Mouse (Mus musculus) R1 (cell line): Measurements from ENCODE around the gene Tex14.
"Not testable (repeated sequence)": the region's sequence is repeated elsewhere in the genome, so short reads cannot be mapped to it uniquely, and the experiment has no call there.

Source experiments
- DNase-seq: peaks from one replicate; pipeline ENCODE4 v3.0.0-alpha.2; 2018; ENCODE audit warnings: low read depth, low spot score

The Tex14 gene

DNA sequence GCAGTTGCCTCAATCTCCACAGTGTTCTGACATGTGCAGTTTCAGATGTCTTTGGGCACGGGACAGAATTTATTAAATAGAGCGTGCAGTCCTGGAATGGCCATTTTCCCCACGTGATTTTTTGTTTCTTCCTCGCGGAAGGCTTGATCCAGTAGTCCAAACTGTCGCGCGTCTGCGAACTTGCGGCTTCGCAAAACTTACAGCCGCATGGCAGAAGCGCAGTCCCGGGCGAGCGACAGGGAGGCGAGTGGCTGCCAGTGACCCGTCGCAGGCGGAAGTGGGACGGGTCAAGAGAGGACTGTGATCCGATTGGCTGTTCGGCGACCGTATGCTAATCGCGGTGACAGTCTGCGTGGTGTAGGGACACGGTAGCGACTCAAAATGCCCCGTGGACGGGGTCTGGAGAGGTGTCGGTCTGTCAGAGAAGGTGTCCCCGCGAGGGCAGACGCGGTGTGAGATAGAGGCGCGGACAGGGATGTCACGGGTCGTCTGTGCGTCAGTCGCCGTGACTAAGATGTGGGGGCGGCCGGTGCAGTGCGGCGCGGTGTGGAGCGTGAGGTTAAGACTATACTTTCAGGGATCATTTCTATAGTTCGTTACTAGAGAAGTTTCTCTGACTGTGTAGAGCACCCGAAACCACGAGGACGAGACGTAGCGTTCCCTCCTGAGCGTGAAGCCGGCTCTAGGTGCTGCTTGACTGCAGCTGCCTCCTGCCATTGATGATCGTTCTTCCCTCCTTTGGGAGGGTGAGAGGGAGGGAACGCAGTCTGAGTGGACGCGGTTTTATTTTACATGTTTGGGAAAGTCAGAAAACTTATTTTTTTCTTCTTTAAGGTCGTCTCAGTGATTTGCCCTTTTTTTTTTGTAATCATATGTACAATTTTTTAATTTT, 66.2 kb downstream of the Tex14 start:
- peak; percentile 83 for DNase-seq

DNA sequence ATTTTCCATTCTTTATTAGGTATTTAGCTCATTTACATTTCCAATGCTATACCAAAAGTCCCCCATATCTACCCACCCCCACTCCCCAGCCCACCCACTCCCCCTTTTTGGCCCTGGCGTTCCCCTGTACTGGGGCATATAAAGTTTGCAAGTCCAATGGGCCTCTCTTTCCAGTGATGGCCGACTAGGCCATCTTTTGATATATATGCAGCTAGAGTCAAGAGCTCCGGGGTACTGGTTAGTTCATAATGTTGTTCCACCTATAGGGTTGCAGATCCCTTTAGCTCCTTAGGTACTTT, 66.8 kb downstream of the Tex14 start:
- not testable (repeated sequence) for DNase-seq

DNA sequence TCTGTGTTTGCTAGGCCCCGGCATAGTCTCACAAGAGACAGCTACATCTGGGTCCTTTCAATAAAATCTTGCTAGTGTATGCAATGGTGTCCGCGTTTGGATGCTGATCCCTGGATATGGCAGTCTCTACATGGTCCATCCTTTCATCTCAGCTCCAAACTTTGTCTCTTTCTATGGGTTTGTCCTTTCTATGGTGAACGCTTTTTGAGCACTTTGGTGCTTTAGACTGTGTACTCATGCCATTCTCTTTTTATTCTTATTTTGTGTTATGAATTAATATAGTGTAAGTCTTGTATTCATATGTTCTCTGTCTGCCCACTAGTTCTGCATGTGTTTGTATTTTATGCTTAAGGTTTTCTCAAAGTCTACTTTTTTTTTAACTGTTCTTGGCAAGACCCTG, 67.2 kb downstream of the Tex14 start:
- DNase-seq: not testable (repeated sequence)

DNA sequence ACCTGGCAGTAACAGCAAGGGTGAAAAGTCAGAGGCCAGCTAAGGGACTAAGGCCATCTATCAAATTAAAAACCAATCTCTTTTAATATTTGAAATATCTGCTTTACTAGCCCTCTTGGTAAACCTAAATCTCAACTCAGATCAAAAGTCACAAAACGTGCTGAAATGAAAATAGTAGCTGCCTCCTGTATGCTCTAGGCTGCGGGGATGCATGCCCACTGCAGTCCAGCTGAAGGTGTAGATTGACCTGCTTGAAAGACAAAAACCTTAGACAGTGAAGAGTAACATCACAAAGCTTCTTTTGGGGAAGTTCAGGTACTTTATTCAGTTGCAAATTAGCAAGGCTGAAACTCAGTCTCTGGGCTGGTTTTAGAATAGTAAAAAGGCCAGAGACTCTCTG, 74.3 kb downstream of the Tex14 start:
- DNase-seq: peak; percentile 54

DNA sequence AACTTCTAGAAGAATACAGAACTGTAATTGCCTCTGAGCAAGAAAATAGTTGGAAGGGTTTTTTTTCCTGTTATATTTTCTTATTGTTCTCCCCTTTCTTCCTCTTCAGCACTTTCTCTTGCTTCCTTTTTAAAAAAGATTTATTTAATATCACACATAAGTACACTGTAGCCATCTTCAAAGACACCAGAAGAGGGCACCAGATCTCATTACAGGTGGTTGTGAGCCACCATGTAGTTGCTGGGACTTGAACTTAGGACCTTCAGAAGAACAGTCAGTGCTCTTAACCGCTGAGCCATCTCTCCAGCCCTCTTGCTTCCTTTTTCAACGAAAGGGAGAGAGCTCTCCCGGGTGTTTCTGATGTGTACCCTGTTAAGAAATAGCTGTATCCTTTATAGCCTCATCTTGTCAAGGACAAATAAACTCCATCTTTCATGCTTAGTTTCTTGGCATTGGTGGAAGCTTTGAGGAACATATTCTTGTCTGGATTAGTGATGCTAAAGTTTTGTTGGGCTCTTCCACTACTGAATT, 79.0 kb downstream of the Tex14 start:
- peak; percentile 32 for DNase-seq

DNA sequence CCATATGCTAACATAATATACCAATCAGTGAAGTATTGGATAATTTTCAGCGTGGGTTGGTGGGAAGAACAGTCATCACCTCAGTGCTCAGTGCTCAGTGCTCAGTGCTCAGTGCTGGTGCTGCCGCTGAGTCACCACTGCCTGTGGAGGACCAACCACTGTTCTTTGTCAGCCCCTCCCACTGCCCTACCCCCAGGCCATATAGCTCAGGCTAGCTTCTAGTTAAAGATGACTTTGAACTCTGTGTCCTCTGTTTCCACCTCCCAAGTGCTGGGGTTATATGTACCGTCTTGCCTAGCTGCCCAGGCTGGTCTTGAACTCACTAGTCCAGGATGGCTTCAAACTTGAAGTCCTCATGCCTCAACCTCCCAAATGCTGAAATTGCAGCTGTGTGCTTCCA, 84.1 kb downstream of the Tex14 start:
- DNase-seq: no peak

DNA sequence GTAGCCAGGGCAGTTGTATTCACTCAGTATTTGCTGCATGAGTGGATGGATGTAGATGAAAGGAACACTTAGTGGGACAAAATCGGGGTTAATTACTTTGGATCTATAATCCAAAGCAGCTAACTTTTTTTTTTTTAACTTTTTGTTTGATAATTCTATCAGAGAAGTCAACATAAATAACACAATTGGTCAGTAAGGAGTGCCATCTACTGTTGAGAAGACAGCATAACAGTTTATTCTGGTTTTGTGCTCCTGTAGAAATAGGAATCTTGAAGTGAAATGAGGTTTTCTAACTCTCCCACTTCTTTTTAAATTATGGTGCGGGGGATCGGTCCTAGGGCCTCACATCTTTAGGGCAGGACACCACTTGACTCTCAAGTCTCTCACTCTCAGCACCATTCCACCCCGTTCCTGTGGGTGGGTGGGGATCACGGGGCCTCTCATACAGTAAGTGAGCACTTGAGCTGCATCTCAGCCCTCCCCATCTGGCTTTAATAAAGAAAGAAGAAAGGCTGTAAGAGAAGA, 99.9 kb downstream of the Tex14 start:
- no peak for DNase-seq

DNA sequence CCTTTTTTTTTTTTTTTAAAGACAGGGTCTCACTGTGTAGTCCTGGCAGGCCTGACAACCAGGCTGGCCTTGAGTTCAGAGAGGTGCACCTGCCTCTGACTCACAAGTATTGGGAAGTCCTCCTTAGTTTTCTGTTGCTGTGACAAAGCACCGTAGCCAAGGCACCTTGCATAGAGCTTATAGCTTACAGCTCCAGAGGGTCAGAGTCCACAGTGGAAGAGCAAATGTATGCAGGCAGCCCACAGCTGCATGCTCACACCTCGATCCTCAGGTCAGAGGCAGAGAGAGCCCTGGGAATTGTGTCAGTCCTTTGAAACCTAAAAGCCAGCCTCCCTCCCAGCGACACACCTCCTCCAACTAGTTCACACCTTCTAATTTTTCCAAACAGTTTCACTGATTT, 101.6 kb downstream of the Tex14 start:
- DNase-seq: no peak

DNA sequence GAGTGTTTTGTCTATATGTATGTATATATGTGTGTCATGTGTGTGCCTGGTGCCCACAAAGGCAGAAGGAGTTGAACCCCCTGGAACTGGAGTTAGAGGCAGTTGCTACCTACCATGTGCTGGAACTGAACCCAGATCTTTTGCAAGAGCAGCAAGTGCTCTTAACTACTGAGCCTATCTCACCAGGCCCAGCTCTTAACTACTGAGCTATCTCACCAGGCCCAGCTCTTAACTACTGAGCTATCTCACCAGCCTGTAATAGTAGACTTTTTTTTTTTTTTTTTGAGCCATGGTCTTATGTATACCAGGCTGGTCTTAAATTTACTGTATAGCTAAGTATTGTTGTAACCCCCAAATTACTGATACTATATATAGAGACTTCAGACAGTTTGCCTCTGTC, 102.2 kb downstream of the Tex14 start:
- DNase-seq: no peak

DNA sequence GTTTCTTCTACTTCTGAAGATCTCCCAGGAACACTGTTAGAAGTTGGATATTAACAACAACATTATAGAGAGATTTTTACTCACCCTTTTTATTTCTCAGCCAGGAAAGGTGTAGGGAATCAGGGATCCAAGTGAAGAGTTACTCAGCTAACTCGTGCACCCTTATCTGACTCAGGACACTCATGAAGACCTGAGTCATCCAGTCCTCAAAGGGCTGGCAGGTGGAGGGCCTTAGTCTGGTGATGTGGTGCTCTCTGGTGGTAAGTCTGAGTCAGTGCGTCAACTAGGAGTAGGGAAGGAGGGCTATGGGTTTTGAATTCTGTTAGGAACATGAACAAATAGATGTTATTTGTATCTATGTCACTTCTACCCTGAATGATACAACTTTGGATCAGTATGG, 114.4 kb downstream of the Tex14 start:
- peak; percentile 72 for DNase-seq

DNA sequence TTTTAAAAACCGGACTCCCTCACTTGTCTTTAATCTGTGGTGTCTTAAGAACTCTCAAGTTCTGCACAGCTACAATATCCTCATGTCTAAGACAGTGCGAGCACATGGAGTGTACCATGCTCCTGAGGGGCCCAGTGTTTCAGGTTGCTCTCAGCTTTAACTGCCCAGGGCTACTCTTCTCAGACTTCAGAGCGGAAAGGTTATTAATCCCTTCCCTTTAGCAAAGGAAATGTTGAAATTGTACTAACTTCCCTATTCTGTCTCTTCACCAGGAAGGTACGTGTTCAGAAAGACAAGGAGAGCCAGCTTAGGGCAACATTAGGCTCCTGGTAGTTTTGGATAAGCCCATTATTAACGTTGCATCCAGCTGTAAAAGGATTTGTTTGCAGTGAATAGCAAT, 118.6 kb downstream of the Tex14 start:
- DNase-seq: no peak

DNA sequence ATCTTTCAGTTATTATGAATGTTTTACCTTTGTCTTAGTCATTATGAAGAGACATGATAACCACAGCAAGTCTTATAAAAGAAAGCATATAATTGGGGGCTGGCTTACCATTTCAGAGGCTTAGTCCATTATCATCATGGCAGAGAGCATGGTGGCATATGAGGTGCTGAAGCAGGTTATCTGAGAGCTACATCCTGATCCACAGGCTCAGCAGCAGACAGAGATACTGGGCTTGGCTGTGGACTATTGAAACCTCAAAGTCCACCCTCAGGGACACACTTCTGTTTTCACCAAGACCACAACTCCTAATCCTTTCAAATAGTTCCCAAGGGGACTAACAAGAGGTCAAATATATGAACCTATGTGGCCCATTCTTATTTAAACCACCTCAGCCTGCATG, 119.1 kb downstream of the Tex14 start:
- no peak for DNase-seq

DNA sequence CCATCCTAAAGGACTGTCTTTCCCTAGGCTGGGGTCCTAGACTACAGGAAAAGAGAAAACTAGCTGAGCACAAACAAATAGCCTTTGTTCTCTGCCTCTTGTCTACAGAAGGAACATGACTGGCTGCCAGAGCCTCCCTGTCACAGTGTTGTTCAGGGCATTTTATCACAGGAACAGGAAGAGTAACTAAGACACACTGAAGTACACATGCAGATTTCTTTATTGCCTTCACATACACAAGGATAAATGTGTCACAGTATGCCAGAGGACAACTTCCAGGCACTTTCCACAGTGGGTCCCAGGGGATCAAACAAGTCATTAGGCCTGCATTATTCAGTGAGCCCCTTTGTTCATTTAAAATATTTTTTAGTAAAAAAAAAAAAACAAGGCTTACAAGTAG, 119.9 kb downstream of the Tex14 start:
- DNase-seq: no peak

DNA sequence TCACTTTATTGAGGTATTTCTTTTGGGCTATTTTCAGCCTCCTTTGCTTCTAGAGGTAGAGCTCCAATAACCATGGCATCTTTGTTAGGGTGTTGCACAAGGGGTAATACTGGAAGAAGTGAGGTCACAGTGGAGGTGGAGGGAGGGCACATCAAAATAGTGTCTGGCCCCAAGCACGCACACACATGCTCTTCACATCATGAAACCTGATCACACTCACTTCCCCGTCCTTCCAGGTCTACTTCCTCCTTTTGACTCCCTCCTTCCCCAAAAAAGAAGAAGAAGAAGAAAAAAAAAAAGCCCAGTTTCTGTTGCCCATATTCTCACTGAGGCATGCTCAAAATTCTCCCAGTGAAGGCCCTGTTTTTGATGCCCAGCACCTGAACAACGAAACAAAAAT, 122.5 kb downstream of the Tex14 start:
- DNase-seq: no peak

DNA sequence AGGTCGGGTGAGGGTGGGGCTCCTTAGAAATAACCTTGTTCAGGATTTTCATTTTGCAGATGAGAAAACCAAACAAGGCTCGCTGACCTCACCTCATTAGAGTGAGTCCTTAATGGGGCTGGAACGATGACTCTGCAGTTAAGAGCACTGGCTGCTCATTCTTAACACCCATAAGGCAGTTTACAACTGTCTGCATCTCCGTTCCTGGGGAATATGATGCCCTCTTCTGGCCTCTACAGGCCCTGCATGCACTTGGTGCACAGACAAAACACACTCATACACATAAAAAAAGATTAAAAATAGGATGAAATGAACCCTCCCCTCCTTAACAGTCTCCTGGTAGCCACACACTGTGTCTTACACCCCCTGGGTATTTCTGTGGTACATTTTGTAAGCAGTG, 123.1 kb downstream of the Tex14 start:
- peak; percentile 61 for DNase-seq

DNA sequence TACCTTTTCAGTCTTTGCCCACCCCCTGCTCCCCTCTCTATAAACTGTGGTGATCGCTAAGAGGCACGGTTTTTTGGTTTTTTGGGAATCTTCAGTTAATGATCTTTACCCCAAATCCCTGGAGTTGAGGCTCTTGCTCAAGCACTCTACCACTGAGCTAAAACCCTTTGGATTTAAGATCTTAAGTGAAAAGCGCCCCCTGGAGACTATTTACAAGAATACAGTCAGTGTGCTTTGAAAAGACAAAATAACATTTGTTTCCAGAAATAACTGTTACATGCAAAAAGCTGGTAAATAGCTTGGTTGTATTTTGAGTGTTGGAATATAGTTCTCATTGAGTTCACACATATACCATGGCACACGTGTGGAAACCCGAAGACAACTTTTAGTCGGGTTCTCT, 126.8 kb downstream of the Tex14 start:
- DNase-seq: peak; percentile 65

DNA sequence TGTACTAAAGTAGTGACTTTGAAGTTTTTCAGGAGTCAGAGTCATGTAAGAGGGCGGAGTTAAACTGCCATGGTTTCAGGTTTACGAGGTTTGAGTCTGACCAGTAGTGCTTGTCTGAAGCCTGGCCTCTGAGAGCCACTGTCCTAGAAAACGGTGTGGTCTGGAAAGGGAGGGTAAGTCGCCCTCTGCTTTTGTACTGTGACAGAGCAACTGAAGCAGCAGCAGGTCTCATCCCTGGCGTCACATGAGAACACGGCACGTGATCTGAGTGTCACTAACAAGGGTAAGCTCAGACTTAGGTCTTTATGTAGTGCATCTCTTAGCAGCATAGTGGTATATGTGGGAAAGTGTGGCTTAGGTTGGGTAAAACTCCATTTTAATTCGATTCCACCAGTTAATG, 137.4 kb downstream of the Tex14 start:
- DNase-seq: no peak

DNA sequence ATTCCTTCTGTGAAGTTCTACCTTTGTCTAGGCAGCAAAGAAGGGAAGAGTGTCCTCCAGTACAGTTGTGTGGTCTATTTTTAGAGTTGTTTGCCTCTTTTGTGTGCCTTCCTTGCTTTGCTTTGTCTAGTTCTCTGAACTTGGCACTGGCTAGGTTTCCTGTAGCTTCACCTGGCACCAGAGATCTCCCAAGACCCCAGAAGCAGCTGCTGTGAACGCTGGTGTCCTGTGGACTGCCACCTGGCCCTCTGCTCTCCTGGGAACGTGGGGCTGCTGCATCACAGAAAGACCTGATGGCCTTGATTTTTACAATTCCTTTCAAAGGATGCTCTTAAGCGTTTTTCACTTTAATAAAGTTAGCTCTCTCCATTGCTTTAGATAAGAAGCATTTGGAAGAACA, 138.0 kb downstream of the Tex14 start:
- DNase-seq: no peak

DNA sequence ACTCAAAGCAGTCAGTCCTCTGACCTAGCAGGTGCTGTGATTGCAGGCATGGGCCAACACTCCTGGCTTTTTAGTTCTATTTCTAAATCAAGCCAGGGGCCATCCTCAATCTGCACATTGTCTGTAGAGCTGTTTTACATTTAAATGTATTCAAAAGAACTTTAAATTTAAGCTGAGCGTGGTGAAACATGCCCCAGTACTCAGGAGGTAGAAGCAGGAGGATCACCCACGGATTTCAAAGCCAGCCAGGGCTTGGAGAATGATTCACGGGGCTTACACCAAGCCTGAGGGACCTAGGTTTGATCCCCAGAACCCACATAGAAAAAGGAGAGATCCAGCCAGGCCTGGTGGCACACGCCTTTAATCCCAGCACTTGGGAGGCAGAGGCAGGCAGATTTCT, 148.5 kb downstream of the Tex14 start:
- no peak for DNase-seq

DNA sequence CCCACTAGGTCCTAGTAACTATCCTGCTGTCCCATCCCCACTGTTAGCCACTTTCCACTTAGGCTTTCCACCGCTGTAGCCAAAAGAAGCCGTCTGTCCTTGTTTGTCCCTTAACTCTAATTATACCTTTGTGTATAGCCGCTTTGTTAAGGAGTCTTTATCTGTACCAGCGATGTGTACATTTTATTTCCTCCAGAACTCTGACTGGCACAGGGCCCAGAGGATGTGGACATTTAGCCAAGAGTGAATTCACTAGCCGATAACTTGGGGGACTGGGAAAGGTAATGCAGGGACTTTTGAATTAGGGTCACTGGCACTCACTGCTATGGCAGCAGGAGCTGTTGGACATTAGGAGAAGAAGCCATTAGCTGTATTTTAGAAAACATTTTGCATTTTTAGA, 149.5 kb downstream of the Tex14 start:
- no peak for DNase-seq

DNA sequence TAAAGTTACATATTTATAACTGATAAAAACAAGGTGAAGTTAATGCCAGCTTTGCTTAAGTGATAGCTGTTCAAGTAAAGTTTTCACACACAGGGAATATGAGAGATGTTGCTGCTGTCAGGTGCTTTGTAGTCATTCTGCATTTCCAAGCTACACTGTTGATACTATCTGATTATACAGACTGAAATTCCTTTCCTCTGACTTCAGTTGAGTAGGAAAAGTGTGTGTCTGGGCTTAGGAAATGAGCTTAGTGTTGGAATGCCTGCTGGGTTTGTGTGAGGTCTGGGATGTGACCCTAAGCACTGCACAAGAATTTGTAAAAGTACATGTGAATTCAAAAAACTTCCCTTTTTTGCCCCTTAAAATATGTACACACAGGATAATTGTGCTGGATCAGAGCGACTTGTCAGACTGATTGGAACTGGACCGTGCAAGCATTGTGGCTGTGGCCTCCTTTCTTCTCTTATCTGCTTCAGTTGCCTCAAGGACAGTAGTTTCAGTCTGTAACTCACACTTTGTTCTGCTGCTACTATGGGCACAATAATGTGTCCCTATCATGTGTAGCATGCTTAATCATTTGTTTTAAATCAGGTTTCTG, 150.3 kb downstream of the Tex14 start:
- no peak for DNase-seq

DNA sequence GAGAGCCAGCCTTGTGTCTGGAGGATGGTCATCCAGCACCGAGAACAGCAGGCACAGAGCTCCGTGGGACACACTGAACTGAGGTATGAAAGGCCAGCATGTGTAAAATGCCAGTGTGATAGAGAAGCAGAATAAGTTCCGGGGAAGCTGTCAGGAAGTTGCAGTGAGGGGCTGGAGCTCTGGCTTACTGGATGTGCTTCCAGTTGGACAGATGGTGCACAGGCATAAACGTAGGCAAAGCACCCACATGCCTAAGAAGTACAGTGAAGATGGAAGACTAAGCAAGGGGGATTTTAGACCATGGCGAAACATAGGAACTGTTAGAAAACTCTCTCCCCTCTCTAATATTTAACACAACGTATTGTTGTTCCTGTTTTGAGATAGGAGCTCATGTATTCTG, 156.3 kb downstream of the Tex14 start:
- no peak for DNase-seq

DNA sequence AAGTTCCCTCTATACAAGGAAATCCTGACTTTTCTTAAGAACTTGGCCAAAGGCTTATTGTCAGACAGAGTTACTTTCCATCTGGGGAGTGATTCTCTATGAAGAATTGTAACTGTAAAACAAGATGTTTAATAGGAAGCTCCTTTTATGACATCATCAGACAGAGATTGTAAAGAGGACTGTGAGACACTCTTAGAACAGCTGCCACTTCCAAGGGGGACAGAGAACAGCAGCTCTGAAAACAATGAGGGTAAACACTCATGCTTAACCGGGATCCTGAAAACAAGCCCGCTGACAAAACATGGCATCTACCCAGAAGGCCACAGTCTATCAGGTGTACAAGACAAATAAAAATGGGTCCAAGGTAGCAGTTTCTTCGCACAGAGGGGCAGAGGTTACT, 161.6 kb downstream of the Tex14 start, which contains the start of gene Gm11492:
Gene Gm11492, plus strand, starts transcription at position 153 of the 400 bp plus-strand sequence.
- DNase-seq: no peak
